Mouse (Mus musculus): ENCODE measurements around the gene Igsf8. TPM values are rescaled to one million over a fixed set of nuclear protein-coding genes. Genes with fewer than 3 reads are reported as not detected.

The Igsf8 gene
- polyA plus RNA-seq, 1 experiment: 159 TPM

GRCm38 (mm10) chr1:172343914-172344313 lies 82.5 kb downstream of the Igsf8 start:
- 69% methylated on average over 3 of the region's 3 CpGs for WGBS
- H3K27ac ChIP-seq (ENCODE audit: control insufficient read depth, insufficient read depth, low read length): no peak overlapping the region
- TF ChIP-seq POLR2A (IDR thresholded peaks at IDR 0.05; ENCODE audit: control insufficient read depth, extremely low read depth, insufficient read depth, low read length, poor library complexity) (no peak), CTCF (IDR thresholded peaks at IDR 0.05; ENCODE audit: borderline replicate concordance, control insufficient read depth, extremely low read depth, insufficient read depth, low read length, poor library complexity) (no peak)
- no peak for DNase-seq
- H3K27me3 ChIP-seq (ENCODE audit: control insufficient read depth, insufficient read depth, low read length): peaks cover 7% of the 10 kb centered on the region; the same call in 1 of the 2 replicates
- H3K4me3 ChIP-seq (ENCODE audit: control insufficient read depth, insufficient read depth, low read length): no peak overlapping the region
- peaks cover 3% of the 10 kb centered on the region for H3K4me1 ChIP-seq (replicated peaks; ENCODE audit: control insufficient read depth, insufficient read depth, low read length)
- no peaks in the 10 kb centered on the region for H3K36me3 ChIP-seq (ENCODE audit: control insufficient read depth, insufficient read depth, low read length)

GRCm38 (mm10) chr1:172344820-172345219 lies 83.4 kb downstream of the Igsf8 start:
- DNase-seq: no peak
- TF ChIP-seq POLR2A (IDR thresholded peaks at IDR 0.05; ENCODE audit: control insufficient read depth, extremely low read depth, insufficient read depth, low read length, poor library complexity): no peak
- no peak for TF ChIP-seq CTCF (IDR thresholded peaks at IDR 0.05; ENCODE audit: borderline replicate concordance, control insufficient read depth, extremely low read depth, insufficient read depth, low read length, poor library complexity)
- Histone ChIP-seq H3K36me3 (ENCODE audit: control insufficient read depth, insufficient read depth, low read length) (no peaks in the 10 kb centered on the region), H3K27me3 (ENCODE audit: control insufficient read depth, insufficient read depth, low read length) (peaks cover 7% of the 10 kb centered on the region; the same call in 1 of the 2 replicates), H3K4me1 (replicated peaks; ENCODE audit: control insufficient read depth, insufficient read depth, low read length) (peaks cover 3% of the 10 kb centered on the region), H3K4me3 (ENCODE audit: control insufficient read depth, insufficient read depth, low read length) (no peak overlapping the region), H3K27ac (ENCODE audit: control insufficient read depth, insufficient read depth, low read length) (no peak overlapping the region)
- WGBS: 88% methylated on average over 7 of the region's 7 CpGs

DNA sequence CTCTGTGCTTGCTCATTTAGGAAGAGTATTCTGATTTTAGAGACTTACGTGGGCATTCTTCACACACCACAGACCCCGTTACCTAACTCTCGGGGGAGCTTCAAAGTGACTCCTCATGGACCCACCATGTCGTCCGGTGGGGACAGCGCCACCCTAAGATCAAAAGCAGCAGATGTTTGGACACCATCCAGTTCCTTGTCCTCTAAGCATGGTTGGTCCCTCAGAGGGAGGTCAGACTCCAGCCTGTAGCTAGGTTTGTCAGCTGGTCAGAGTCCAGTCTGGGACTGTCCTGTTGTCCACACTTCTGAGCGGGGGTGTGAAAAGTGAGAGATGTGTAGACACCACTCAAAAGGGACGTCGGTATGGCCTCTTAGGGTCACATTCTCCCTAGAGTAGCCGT lies 85.3 kb downstream of the Igsf8 start:
- Histone ChIP-seq H3K27ac (ENCODE audit: control insufficient read depth, insufficient read depth, low read length) (no peak overlapping the region), H3K27me3 (ENCODE audit: control insufficient read depth, insufficient read depth, low read length) (peaks cover 2% of the 10 kb centered on the region; the same call in 1 of the 2 replicates), H3K36me3 (ENCODE audit: control insufficient read depth, insufficient read depth, low read length) (no peaks in the 10 kb centered on the region)

DNA sequence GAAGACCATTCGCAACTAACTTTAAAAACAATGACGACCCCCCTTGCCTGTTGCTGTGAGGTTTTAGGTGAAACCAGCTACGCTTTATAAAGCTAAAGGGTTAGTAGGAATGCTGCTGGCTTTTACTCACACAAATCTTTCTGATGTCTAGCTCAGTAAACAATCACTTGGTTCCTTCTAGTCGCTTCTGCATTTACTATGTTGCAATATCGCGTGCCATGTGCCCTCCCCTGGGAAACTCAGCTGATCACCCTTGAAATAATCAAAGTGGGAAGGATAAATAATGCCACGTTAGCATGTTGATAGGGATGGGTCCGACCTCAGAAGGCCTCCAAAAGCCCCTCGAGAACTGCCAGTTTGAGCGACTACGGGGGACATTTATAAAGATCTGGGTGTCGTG lies 85.9 kb downstream of the Igsf8 start:
- no peak for TF ChIP-seq POLR2A (IDR thresholded peaks at IDR 0.05; ENCODE audit: control insufficient read depth, extremely low read depth, insufficient read depth, low read length, poor library complexity)
- Histone ChIP-seq H3K27me3 (ENCODE audit: control insufficient read depth, insufficient read depth, low read length) (no peaks in the 10 kb centered on the region), H3K4me3 (ENCODE audit: control insufficient read depth, insufficient read depth, low read length) (no peak overlapping the region), H3K27ac (ENCODE audit: control insufficient read depth, insufficient read depth, low read length) (no peak overlapping the region), H3K36me3 (ENCODE audit: control insufficient read depth, insufficient read depth, low read length) (no peaks in the 10 kb centered on the region), H3K4me1 (replicated peaks; ENCODE audit: control insufficient read depth, insufficient read depth, low read length) (no peaks in the 10 kb centered on the region)
- WGBS: 92% methylated on average over 12 of the region's 12 CpGs
- no peak for DNase-seq

More for the DNA sequence above, 85.3 kb downstream of the Igsf8 start:
- TF ChIP-seq POLR2A (IDR thresholded peaks at IDR 0.05; ENCODE audit: control insufficient read depth, extremely low read depth, insufficient read depth, low read length, poor library complexity) (no peak), CTCF (IDR thresholded peaks at IDR 0.05; ENCODE audit: borderline replicate concordance, control insufficient read depth, extremely low read depth, insufficient read depth, low read length, poor library complexity) (no peak)
- DNase-seq: no peak
- Histone ChIP-seq H3K4me1 (replicated peaks; ENCODE audit: control insufficient read depth, insufficient read depth, low read length) (no peaks in the 10 kb centered on the region), H3K4me3 (ENCODE audit: control insufficient read depth, insufficient read depth, low read length) (no peak overlapping the region)
- WGBS: 85% methylated on average over 10 of the region's 10 CpGs

GRCm38 (mm10) chr1:172349504-172349903 lies 88.1 kb downstream of the Igsf8 start:
- Histone ChIP-seq H3K27me3 (ENCODE audit: control insufficient read depth, insufficient read depth, low read length) (no peaks in the 10 kb centered on the region), H3K27ac (ENCODE audit: control insufficient read depth, insufficient read depth, low read length) (no peak overlapping the region), H3K4me1 (replicated peaks; ENCODE audit: control insufficient read depth, insufficient read depth, low read length) (no peaks in the 10 kb centered on the region), H3K4me3 (ENCODE audit: control insufficient read depth, insufficient read depth, low read length) (no peak overlapping the region), H3K36me3 (ENCODE audit: control insufficient read depth, insufficient read depth, low read length) (no peaks in the 10 kb centered on the region)
- no peak for TF ChIP-seq POLR2A (IDR thresholded peaks at IDR 0.05; ENCODE audit: control insufficient read depth, extremely low read depth, insufficient read depth, low read length, poor library complexity)
- TF ChIP-seq CTCF (IDR thresholded peaks at IDR 0.05; ENCODE audit: borderline replicate concordance, control insufficient read depth, extremely low read depth, insufficient read depth, low read length, poor library complexity): no peak
- 92% methylated on average over 5 of the region's 5 CpGs for WGBS
- no peak for DNase-seq

DNA sequence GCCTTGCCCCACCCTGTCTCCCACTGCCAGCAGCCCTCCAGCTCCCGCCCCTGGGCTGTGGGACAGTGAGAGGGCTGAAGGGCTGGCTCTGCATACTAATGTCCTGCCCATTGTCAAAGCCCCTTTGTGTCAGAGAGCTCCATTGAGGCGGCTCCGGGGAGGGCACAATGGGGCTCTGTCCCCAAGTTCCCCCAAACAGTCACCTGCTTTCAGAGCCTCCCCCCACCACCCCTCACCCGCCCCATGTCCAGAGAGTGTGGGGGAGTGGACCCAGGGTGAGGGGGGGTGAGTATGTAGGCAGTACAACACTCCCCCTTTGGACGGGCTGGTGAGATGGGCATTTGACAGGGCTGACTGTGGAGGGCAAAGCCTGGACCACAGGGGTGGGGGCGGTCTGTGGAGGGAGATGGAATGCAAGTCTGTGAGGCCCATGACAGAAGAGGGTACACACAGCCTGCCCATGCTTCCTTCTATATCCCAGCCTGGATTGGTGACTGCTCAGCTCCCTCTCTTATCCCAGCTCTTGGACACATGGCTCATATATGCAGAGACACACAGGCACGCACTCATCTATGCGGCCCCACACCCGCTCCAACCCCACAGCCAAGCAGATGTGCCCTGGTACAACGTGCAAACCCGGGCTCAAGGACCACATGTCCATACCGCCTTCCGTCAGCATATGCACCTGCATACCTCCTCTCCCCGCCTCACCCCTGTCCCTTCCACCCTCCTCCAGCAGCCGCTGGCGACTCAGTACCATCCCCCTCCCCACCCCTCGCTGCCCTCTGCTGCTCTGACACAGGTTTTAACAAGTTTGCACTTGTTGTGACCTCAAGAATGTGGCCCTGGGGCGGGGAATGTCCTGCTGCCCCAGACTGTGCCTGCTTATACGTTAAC lies 88.7 kb downstream of the Igsf8 start:
- WGBS: 40% methylated on average over 19 of the region's 19 CpGs
- Histone ChIP-seq H3K36me3 (ENCODE audit: control insufficient read depth, insufficient read depth, low read length) (no peaks in the 10 kb centered on the region), H3K27ac (ENCODE audit: control insufficient read depth, insufficient read depth, low read length) (no peak overlapping the region), H3K4me1 (replicated peaks; ENCODE audit: control insufficient read depth, insufficient read depth, low read length) (no peaks in the 10 kb centered on the region), H3K4me3 (ENCODE audit: control insufficient read depth, insufficient read depth, low read length) (no peak overlapping the region), H3K27me3 (ENCODE audit: control insufficient read depth, insufficient read depth, low read length) (no peaks in the 10 kb centered on the region)
- no peak for TF ChIP-seq CTCF (IDR thresholded peaks at IDR 0.05; ENCODE audit: borderline replicate concordance, control insufficient read depth, extremely low read depth, insufficient read depth, low read length, poor library complexity)
- TF ChIP-seq POLR2A (IDR thresholded peaks at IDR 0.05; ENCODE audit: control insufficient read depth, extremely low read depth, insufficient read depth, low read length, poor library complexity): no peak
- DNase-seq: no peak
